Mouse (Mus musculus): Measurements from ENCODE around the gene Vmn1r53.
"Not testable (repeated sequence)": the region's sequence is repeated elsewhere in the genome, so short reads cannot be mapped to it uniquely, and the experiment has no call there.

The Vmn1r53 gene

GRCm38 (mm10) chr6:90224338-90224737, at the start of gene Vmn1r53:
TSS of gene Vmn1r53 (minus strand) at chr6:90224438.
- DNase-seq (ENCODE audit: low read depth, low spot score), result no peak

GRCm38 (mm10) chr6:90246000-90246399, 21.8 kb upstream of the Vmn1r53 start, which contains the start of gene Vmn1r54:
TSS of gene Vmn1r54 (plus strand) at chr6:90246300.
- no peak for DNase-seq (ENCODE audit: low read depth, low spot score)

- no peak for DNase-seq (ENCODE audit: low read depth, low spot score)
These were observed 19.8 kb upstream of the Vmn1r53 start for GRCm38 (mm10) chr6:90244019-90244418.

DNA sequence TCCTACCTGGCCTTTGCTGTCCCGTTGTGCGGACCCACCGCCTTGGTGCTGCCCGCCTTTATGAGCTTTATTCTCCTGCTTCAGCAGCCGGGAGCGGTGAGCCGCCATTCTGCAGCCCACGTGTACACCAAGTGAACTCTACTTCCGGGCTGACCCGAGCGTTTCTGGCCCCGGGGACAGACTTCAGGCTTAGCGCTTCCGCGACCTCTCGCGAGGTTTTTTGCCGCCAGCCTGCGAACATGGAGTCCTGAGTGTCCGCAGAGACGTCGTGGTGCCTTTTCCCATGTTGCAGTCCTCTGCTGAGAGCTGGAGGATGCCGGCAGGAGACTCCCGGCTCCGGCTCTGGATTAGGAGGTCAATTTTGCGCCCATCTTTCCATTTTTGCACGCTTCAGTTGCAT, 8.4 kb upstream of the Vmn1r53 start:
- no peak for DNase-seq (ENCODE audit: low read depth, low spot score)

DNA sequence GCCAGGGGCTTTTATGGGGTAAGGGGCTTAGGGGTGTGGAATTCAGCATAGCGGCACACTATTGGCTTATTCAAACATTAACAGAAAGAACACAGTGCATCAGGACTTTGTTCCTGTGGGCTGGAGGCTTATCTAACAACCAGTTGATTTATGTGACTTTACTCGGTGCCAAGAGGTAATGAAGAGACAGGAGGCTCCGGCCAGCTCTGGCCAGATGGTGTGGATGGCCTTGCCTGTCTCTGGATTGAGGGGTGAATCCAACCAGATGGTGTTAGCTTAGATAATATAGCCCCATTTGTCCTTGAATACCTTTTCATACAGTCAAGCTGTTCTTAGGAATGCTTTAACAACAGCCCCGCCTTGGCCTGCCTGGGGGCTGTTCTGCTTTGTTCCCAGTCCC, 7.9 kb upstream of the Vmn1r53 start:
- not testable (repeated sequence) for DNase-seq (ENCODE audit: low read depth, low spot score)

- DNase-seq (ENCODE audit: low read depth, low spot score), result not testable (repeated sequence)
These were observed 21.7 kb downstream of the Vmn1r53 start, which contains the start of gene V1ra8 for GRCm38 (mm10) chr6:90202493-90202892. TSS of gene V1ra8 (plus strand) at chr6:90202793.

GRCm38 (mm10) chr6:90174508-90174907, 49.7 kb downstream of the Vmn1r53 start, which contains the start of gene Vmn1r52:
TSS of gene Vmn1r52 (plus strand) at chr6:90174808.
- no peak for DNase-seq (ENCODE audit: low read depth, low spot score)

Measured in A20 (cell line).